Mouse (Mus musculus) small intestine, adult 2 months (tissue): ENCODE measurements around the gene Plppr1.

Source experiments
- CTCF ChIP-seq: fragments of 200-500 bp; IDR thresholded peaks from 2 replicates; pipeline ENCODE4 v1.5.1; 2012; ENCODE audit warnings: low read depth, mild to moderate bottlenecking, control low read depth, inconsistent platforms, low read length, moderate library complexity, mixed read lengths; ENCODE audit not compliant: insufficient replicate concordance, insufficient read length; ENCODE audit errors: extremely low read depth
- POLR2A ChIP-seq: fragments of 200-500 bp; IDR thresholded peaks from 2 replicates; pipeline ENCODE4 v1.6.1; 2012; ENCODE audit warnings: low read depth, mild to moderate bottlenecking, control low read depth, inconsistent platforms, low read length, moderate library complexity

DNA sequence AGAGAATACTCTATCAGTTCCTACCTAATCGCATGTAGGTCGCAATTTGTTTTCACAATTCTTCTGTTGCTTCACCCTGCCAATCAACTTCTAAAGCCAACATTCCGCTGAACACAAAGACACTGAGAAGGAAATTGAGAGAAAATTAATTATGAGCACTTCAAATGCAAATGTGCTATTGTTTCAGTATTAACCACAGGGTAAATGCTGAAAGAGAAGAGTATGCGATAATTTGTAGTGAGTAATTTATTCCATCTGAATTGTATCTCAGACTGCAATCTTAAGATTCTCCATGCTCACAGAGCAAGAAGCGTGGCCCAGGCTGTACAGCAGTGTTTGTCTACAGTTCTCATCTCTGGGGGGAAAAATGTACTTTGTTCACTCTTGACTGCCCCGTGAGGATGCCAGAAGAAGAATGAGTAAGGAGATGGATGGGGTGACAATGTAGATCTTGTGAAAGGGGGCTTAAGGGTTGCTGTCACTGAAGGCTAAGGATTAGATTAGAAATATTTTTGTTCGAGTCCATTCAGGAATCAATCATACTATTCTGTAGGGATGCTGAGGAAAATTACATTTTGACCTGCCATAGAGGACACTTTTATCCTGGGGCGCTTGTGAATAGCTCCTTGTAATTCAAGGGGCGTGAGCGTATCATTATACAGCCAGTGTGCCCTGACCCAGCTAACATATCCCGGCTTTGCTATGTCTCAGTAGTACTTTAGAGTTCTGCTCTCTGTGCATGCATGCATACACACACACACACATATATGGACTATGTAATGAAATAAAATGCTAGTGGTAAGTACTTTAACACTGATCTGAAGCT lies 173.3 kb downstream of the Plppr1 start:
- TF ChIP-seq POLR2A (no peak), CTCF (no peak)
